Mouse (Mus musculus) embryonic fibroblast, embryonic 13.5 days (primary cell): ENCODE results near the gene Dcun1d4. TPM values are rescaled to one million over a fixed set of nuclear protein-coding genes. Genes with fewer than 3 reads are reported as not detected.
"Not testable (repeated sequence)": the region's sequence is repeated elsewhere in the genome, so short reads cannot be mapped to it uniquely, and the experiment has no call there.

Experiments
- H3K27ac ChIP-seq: 2 replicates; pipeline ENCODE4 v1.5.1; 2012; ENCODE audit warnings: low read length, control low read depth, inconsistent platforms; ENCODE audit not compliant: insufficient read depth
- H3K4me1 ChIP-seq: 2 replicates; pipeline ENCODE4 v1.6.1; 2011; ENCODE audit warnings: low read length; ENCODE audit not compliant: control insufficient read depth, insufficient read depth
- H3K4me3 ChIP-seq: 2 replicates; pipeline ENCODE4 v1.5.1; 2011; ENCODE audit warnings: mild to moderate bottlenecking, control low read depth, low read length; ENCODE audit not compliant: insufficient read depth
- CTCF ChIP-seq: IDR thresholded peaks from 2 replicates; pipeline ENCODE4 v1.5.1; 2011; ENCODE audit warnings: mild to moderate bottlenecking, control low read depth, low read length, moderate library complexity, borderline replicate concordance; ENCODE audit not compliant: insufficient read depth
- POLR2A ChIP-seq: IDR thresholded peaks from 2 replicates; pipeline ENCODE4 v1.6.1; 2011; ENCODE audit warnings: low read depth, mild to moderate bottlenecking, control low read depth, low read length, moderate library complexity
- polyA plus RNA-seq: library from polyadenylated mRNA; stranded (reverse); fragments of >200 nt; gene quantifications from 2 replicates; pipeline ENCODE4 v1.2.4, GENCODE M21; 2011; ENCODE audit warnings: low read depth; ENCODE audit not compliant: missing spikeins, insufficient read length

Dcun1d4 gene
- polyA plus RNA-seq, 1 experiment: 36.4 TPM

DNA sequence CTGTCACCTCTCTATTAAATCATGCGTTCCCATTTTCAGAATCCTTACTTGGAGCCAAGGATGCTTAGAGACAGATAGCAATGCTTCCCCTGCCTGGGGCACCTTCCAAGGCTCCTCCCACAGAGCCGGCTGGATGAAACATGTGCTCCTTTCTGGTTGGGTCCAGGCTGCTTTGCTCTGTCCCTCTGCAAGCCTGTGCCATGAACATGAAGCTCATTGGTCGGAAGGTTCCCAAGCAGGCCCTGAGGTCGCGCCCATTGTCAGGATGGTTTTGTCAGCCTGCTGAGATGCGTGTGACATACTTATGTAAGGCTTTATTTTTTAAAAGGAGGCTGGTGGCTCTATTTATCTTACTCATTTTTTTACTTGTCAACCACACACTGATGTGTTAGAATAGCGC, 95.9 kb downstream of the Dcun1d4 start:
- H3K4me3 ChIP-seq: no peak overlapping the region
- H3K4me1 ChIP-seq: no peaks in the 10 kb centered on the region
- TF ChIP-seq CTCF (no peak), POLR2A (no peak)
- no peak overlapping the region for H3K27ac ChIP-seq

GRCm38 (mm10) chr5:73578131-73578530, 97.3 kb downstream of the Dcun1d4 start:
- no peak overlapping the region for H3K4me3 ChIP-seq
- H3K4me1 ChIP-seq: no peaks in the 10 kb centered on the region
- no peak overlapping the region for H3K27ac ChIP-seq
- TF ChIP-seq CTCF: no peak
- no peak for TF ChIP-seq POLR2A

GRCm38 (mm10) chr5:73584011-73584410, 103.2 kb downstream of the Dcun1d4 start:
- not testable (repeated sequence) for H3K27ac ChIP-seq

GRCm38 (mm10) chr5:73585212-73586115, 104.7 kb downstream of the Dcun1d4 start:
- Histone ChIP-seq H3K27ac (no peak overlapping the region), H3K4me1 (no peaks in the 10 kb centered on the region), H3K4me3 (no peak overlapping the region)
- TF ChIP-seq CTCF: no peak
- no peak for TF ChIP-seq POLR2A

More at GRCm38 (mm10) chr5:73584011-73584410, 103.2 kb downstream of the Dcun1d4 start:
- H3K4me1 ChIP-seq, H3K4me3 ChIP-seq: not testable (repeated sequence)

DNA sequence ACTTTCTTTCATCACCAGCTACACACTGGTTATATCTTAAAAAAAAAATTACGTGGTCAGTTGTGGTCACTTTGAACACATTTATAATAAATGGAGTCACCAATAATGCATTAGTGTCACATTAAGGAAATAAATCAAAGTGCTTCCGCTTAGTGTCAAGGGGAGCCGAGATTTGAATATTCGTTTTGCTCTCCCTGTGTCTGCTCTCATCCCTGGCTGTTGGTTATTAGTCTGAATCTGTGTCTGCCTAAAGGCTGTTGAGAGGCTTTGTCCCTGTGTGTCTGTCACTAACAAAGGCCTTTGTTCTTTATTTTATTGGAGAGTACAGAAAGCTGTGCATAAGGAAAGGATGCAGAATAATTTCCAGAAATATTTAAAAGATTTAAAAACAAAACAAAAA, 105.8 kb downstream of the Dcun1d4 start:
- Histone ChIP-seq H3K4me1 (no peaks in the 10 kb centered on the region), H3K27ac (no peak overlapping the region), H3K4me3 (no peak overlapping the region)
- TF ChIP-seq CTCF: no peak
- TF ChIP-seq POLR2A: no peak

- Histone ChIP-seq H3K4me3 (no peak overlapping the region), H3K27ac (no peak overlapping the region)
- TF ChIP-seq CTCF (no peak), POLR2A (no peak)
These were observed 106.3 kb downstream of the Dcun1d4 start for GRCm38 (mm10) chr5:73587119-73587518.

DNA sequence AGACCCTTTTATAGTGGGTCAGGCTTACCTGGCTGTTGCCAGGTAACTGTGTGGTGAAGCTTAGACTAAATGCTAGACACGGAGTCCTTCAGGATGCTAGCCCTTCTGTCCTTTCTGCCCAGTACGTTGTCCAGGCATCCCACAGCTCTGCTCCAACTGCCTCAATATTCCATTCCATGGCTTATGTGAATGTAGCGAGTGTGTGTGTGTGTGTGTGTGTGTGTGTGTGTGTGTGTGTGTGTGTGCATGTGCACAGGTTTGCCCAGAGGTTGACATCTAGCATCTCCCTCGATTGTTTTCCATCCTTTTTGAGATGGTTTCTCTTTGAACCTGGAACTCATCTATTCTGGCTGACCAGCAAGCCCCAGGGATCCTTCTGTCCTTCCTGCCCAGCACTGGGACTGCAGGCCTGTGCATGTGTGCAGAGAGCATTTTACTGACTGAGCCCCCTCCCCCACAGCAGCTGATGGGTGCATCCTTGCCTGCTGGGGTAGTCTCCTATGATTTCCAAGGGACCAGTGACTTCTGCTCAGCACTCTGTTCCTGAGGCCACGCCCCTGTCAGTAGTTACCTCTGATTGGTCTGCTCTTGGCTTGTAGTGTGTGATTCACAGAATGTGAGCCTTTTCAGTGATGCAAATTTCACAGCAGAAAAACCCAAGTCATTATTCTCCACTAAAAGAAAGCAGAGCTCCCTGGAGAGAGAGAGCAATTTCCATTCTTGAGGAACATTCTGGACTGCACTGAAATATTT, 118.3 kb downstream of the Dcun1d4 start:
- TF ChIP-seq CTCF: no peak
- no peak for TF ChIP-seq POLR2A
- Histone ChIP-seq H3K4me3 (no peak overlapping the region), H3K4me1 (no peaks in the 10 kb centered on the region), H3K27ac (no peak overlapping the region)

More at GRCm38 (mm10) chr5:73587119-73587518, 106.3 kb downstream of the Dcun1d4 start:
- H3K4me1 ChIP-seq: no peaks in the 10 kb centered on the region

GRCm38 (mm10) chr5:73599991-73600390, 119.2 kb downstream of the Dcun1d4 start:
- no peaks in the 10 kb centered on the region for H3K4me1 ChIP-seq
- TF ChIP-seq POLR2A (no peak), CTCF (no peak)
- no peak overlapping the region for H3K4me3 ChIP-seq
- H3K27ac ChIP-seq: no peak overlapping the region

- H3K4me1 ChIP-seq: no peaks in the 10 kb centered on the region
- no peak overlapping the region for H3K27ac ChIP-seq
- TF ChIP-seq POLR2A: no peak
- TF ChIP-seq CTCF: no peak
- H3K4me3 ChIP-seq: no peak overlapping the region
These were observed 120.6 kb downstream of the Dcun1d4 start for GRCm38 (mm10) chr5:73601361-73601763.

DNA sequence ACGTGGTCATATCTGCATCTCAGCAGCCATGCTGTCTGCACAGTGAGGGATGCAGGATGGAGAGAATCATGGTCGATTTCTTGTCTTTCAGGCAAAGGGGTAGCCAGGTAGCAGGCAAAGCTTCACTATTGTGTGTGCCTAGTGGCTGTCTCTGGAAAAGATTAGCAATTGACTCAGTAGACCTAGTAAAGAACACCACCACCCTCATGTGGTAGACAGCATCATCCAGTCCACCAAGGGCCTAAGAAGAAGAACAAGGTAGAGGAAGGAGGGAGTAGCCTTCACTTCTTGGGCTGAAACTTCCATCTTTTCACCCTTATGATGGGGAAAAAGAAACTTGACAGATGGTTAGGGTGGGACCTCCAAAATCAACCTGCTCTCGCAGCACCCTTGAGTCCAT, 122.1 kb downstream of the Dcun1d4 start:
- TF ChIP-seq POLR2A (no peak), CTCF (no peak)
- Histone ChIP-seq H3K4me1 (no peaks in the 10 kb centered on the region), H3K27ac (no peak overlapping the region), H3K4me3 (no peak overlapping the region)
